ENCODE assay signal across 19 mouse cellular contexts in genomic region chr7:131548473-131548872, GRCm38 (mm10). TPM values are rescaled to one million over a fixed set of nuclear protein-coding genes. Genes with fewer than 3 reads are reported as not detected.
DNase-seq lines count a peak whose midpoint lies in the region; ATAC-seq and TF ChIP-seq lines count a peak whose summit lies in the region.
"Had no signal": no experiment of that assay in that cellular context is flagged by ENCODE, and none has a peak within 500 bp of the region (broad histone marks: within the 10 kb centered on the region; RNA-seq: fewer than 3 reads in every experiment).

TSS of gene Hmx2 (plus strand) at chr7:131548773.

- no peak within 1 kb of the TSS for H3K4me2 ChIP-seq in intestine, postnatal 0 days (replicated peaks; ENCODE audit: low read depth)
- H3K4me2 ChIP-seq in intestine, embryonic 16.5 days (ENCODE audit: low read depth, low read length), result no peak within 1 kb of the TSS
- no peak within 1 kb of the TSS for H3K4me2 ChIP-seq in midbrain, embryonic 11.5 days
- no peak within 1 kb of the TSS for H3K4me2 ChIP-seq in midbrain, embryonic 15.5 days
- H3K4me2 ChIP-seq: embryonic facial prominence, embryonic 12.5 days; forebrain, embryonic 13.5 days; forebrain, embryonic 15.5 days had no signal

- no peaks in the 10 kb centered on the region for H3K4me1 ChIP-seq in intestine, postnatal 0 days (replicated peaks; ENCODE audit: control insufficient read depth, insufficient read depth, low read length)
- H3K4me1 ChIP-seq in intestine, embryonic 16.5 days (ENCODE audit: control insufficient read depth, insufficient read depth, low read length), result peaks cover 8% of the 10 kb centered on the region
- peaks cover 14% of the 10 kb centered on the region for H3K4me1 ChIP-seq in midbrain, embryonic 11.5 days (ENCODE audit: control insufficient read depth, insufficient read depth, low read length)
- H3K4me1 ChIP-seq in midbrain, embryonic 15.5 days, result peaks cover 3% of the 10 kb centered on the region; the same call in 1 of the 2 replicates

- no peaks in the 10 kb centered on the region for H3K36me3 ChIP-seq in intestine, postnatal 0 days (ENCODE audit: control insufficient read depth, insufficient read depth)
- H3K36me3 ChIP-seq in intestine, embryonic 16.5 days (ENCODE audit: control insufficient read depth, insufficient read depth, low read length), result no peaks in the 10 kb centered on the region
- H3K36me3 ChIP-seq in midbrain, embryonic 11.5 days (ENCODE audit: control insufficient read depth, insufficient read depth, low read length), result no peaks in the 10 kb centered on the region
- no peaks in the 10 kb centered on the region for H3K36me3 ChIP-seq in midbrain, embryonic 15.5 days (replicated peaks)
- H3K36me3 ChIP-seq: embryonic facial prominence, embryonic 10.5 days; embryonic facial prominence, embryonic 12.5 days; forebrain, embryonic 15.5 days had no signal

- 0 out of 2 replicates have a peak within 1 kb of the TSS, but pooled peaks have one; percentile 3 for H3K4me3 ChIP-seq in intestine, postnatal 0 days (ENCODE audit: low read depth, low read length)
- H3K4me3 ChIP-seq in intestine, embryonic 16.5 days (ENCODE audit: low read length), result no peak within 1 kb of the TSS
- no peak within 1 kb of the TSS for H3K4me3 ChIP-seq in midbrain, embryonic 11.5 days (ENCODE audit: low read depth, low read length)
- no peak within 1 kb of the TSS for H3K4me3 ChIP-seq in midbrain, embryonic 15.5 days
- H3K4me3 ChIP-seq: embryonic facial prominence, embryonic 10.5 days; embryonic facial prominence, embryonic 12.5 days; forebrain, embryonic 13.5 days; forebrain, embryonic 15.5 days had no signal

- no peak for ATAC-seq in intestine, postnatal 0 days
- no peak for ATAC-seq in intestine, embryonic 16.5 days
- no peak for ATAC-seq in midbrain, embryonic 11.5 days (ENCODE audit: low FRiP score)
- no peak for ATAC-seq in midbrain, embryonic 15.5 days (replicated peaks)
- ATAC-seq: forebrain, embryonic 13.5 days; forebrain, embryonic 15.5 days; forebrain, postnatal 0 days had no signal

- no peak within 1 kb of the TSS for H3K27ac ChIP-seq in intestine, postnatal 0 days (ENCODE audit: low read depth, low read length)
- H3K27ac ChIP-seq in intestine, embryonic 16.5 days (ENCODE audit: low read length), result no peak within 1 kb of the TSS
- no peak within 1 kb of the TSS for H3K27ac ChIP-seq in midbrain, embryonic 11.5 days (ENCODE audit: low read depth, low read length)
- H3K27ac ChIP-seq in midbrain, embryonic 15.5 days, result no peak within 1 kb of the TSS
- H3K27ac ChIP-seq: embryonic facial prominence, embryonic 10.5 days; embryonic facial prominence, embryonic 12.5 days; forebrain, embryonic 13.5 days; forebrain, embryonic 15.5 days had no signal

- WGBS in intestine, postnatal 0 days, result 4% methylated on average over 3 of the region's 3 CpGs
- WGBS in intestine, embryonic 16.5 days, result 4% methylated on average over 3 of the region's 3 CpGs
- 3% methylated on average over 3 of the region's 3 CpGs for whole genome bisulfite sequencing in midbrain, embryonic 11.5 days
- WGBS in midbrain, embryonic 15.5 days, result 1% methylated on average over 3 of the region's 3 CpGs

- TF ChIP-seq CTCF in intestine, postnatal 0 days (IDR thresholded peaks at IDR 0.05; ENCODE audit: low read depth), result no peak

- no peak within 1 kb of the TSS for H3K9ac ChIP-seq in intestine, postnatal 0 days (ENCODE audit: low read depth, low read length)
- H3K9ac ChIP-seq in intestine, embryonic 16.5 days (ENCODE audit: low read depth, low read length), result no peak within 1 kb of the TSS
- H3K9ac ChIP-seq in midbrain, embryonic 11.5 days (ENCODE audit: low read length), result no peak within 1 kb of the TSS
- no peak within 1 kb of the TSS for H3K9ac ChIP-seq in midbrain, embryonic 15.5 days
- H3K9ac ChIP-seq: embryonic facial prominence, embryonic 12.5 days; forebrain, embryonic 13.5 days; forebrain, embryonic 15.5 days; forebrain, postnatal 0 days had no signal

- peak; percentile 89 for DNase-seq in midbrain, embryonic 11.5 days (ENCODE audit: low spot score, missing footprints)
- peak; percentile 11 to 21 for DNase-seq in B cell, adult 2 months
- DNase-seq: adrenal gland, adult 2 months; adrenal gland, postnatal 10 days; adrenal gland, postnatal 25 days; cerebellum, adult 11 months; cerebellum, adult 18-20 months; cerebellum, adult 8-10 months; cerebellum, adult 9-11 months; cerebellum, postnatal 14 days; cerebellum, postnatal 36 days; forebrain, postnatal 0 days had no signal

- H3K27me3 ChIP-seq in intestine, postnatal 0 days (replicated peaks; ENCODE audit: control insufficient read depth, insufficient read depth, low read length), result peaks cover 96% of the 10 kb centered on the region
- peaks cover 89% of the 10 kb centered on the region for H3K27me3 ChIP-seq in intestine, embryonic 16.5 days (replicated peaks; ENCODE audit: control insufficient read depth, insufficient read depth, low read length)
- H3K27me3 ChIP-seq in midbrain, embryonic 11.5 days (ENCODE audit: control insufficient read depth, insufficient read depth, low read length), result peaks cover 99% of the 10 kb centered on the region
- peaks cover 87% of the 10 kb centered on the region for H3K27me3 ChIP-seq in midbrain, embryonic 15.5 days (replicated peaks)

- H3K9me3 ChIP-seq in intestine, postnatal 0 days (ENCODE audit: control insufficient read depth), result no peaks in the 10 kb centered on the region
- no peaks in the 10 kb centered on the region for H3K9me3 ChIP-seq in intestine, embryonic 16.5 days (ENCODE audit: control insufficient read depth, low read length)
- H3K9me3 ChIP-seq in midbrain, embryonic 11.5 days (ENCODE audit: control insufficient read depth, low read length), result no peaks in the 10 kb centered on the region
- no peaks in the 10 kb centered on the region for H3K9me3 ChIP-seq in midbrain, embryonic 15.5 days
- H3K9me3 ChIP-seq: embryonic facial prominence, embryonic 10.5 days; embryonic facial prominence, embryonic 12.5 days; forebrain, embryonic 13.5 days; forebrain, embryonic 15.5 days had no signal

RNA-seq across cellular contexts. Expression of gene Hmx2, which starts in this region (rescaled TPM):
- polyA plus RNA-seq in intestine, postnatal 0 days (2015; fragmentation: Nextera tagmentation; extraction: Ambion mirVana), result 0.55 and 0.56 TPM in 2 replicates
- 0.39 and 0.68 TPM in 2 replicates for polyA plus RNA-seq in intestine, embryonic 16.5 days (2015; fragmentation: Nextera tagmentation; extraction: Ambion mirVana)
- 0.10 and 0.19 TPM in 2 replicates for polyA plus RNA-seq in midbrain, embryonic 11.5 days (2014; fragmentation: Nextera tagmentation; extraction: Ambion mirVana)
- polyA plus RNA-seq in midbrain, embryonic 15.5 days (2015; fragmentation: Nextera tagmentation; extraction: Ambion mirVana), result 0.34 and 1.1 TPM in 2 replicates
- polyA plus RNA-seq: adrenal gland, adult 2 months had no signal

Comparison
In these comparisons a context has a peak if more than half of its experiments do, and no peak if none do; other contexts are left out.
1. Peak in DNase-seq in midbrain, embryonic 11.5 days; RNA of the gene not detected or under 1 TPM.